Mouse (Mus musculus) testis, adult 2 months (tissue): ENCODE data around the gene Gm28230.

Experiments used
- CTCF ChIP-seq: fragments of 200-500 bp; IDR thresholded peaks from 2 replicates; pipeline ENCODE4 v1.5.1; 2012; ENCODE audit warnings: low read depth, mild to moderate bottlenecking, inconsistent platforms, low read length, moderate library complexity; ENCODE audit not compliant: control insufficient read depth, insufficient read depth, insufficient replicate concordance
- POLR2A ChIP-seq: fragments of 200-500 bp; IDR thresholded peaks from 2 replicates; pipeline ENCODE4 v1.6.1; 2012; ENCODE audit warnings: low read depth, mild to moderate bottlenecking, inconsistent platforms, low read length, moderate library complexity; ENCODE audit not compliant: control insufficient read depth

DNA sequence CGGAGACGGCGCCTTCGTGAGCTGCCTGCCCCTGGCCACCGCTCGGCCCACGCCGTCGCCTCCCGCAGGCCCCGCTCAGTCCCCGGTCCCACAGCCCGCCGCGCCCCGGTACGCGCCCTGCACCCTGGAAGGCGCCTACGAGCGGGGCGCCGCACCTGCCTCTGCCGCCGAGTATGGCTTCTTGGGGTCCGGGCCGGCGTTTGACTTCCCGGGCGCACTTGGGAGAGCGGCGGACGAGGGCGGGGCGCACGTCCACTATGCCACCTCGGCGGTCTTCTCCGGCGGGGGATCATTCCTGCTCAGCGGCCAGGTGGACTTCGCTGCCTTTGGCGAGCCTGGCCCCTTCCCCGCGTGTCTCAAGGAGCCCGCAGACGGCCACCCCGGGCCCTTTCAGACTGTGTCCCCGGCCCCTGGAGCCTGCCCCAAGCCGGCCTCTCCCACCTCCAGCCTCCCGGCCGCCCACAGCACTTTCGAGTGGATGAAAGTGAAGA is 36.8 kb downstream of the Gm28230 start:
- TF ChIP-seq CTCF (no peak), POLR2A (no peak)
